Mouse (Mus musculus): Measurements from ENCODE around the gene Ccdc149. TPM values are rescaled to one million over a fixed set of nuclear protein-coding genes. Genes with fewer than 3 reads are reported as not detected.

The Ccdc149 gene
- polyA plus RNA-seq, 1 experiment = 41.8 TPM

DNA sequence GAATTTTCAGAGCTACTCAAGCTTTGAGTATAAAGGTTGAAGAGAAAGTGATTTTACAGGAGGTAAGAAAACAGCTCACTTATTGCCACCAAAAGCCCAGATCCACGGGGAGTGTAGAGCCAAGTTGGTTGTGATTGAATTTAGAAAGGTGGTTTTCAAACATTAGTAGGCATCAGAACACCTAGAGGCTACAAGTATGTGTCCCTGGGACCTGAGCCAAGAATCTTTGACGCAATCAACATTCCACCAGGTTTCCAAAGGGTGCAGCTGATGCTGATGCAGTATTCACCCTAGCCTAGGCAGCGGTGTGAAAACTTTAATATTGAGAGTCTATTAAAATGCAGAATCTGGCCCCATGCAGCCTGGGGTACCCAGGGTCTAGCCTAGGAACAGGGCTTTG, 135.7 kb downstream of the Ccdc149 start:
- no peak for DNase-seq (ENCODE audit: extremely low spot score in 1 of 2, low spot score in 1 of 2)

DNA sequence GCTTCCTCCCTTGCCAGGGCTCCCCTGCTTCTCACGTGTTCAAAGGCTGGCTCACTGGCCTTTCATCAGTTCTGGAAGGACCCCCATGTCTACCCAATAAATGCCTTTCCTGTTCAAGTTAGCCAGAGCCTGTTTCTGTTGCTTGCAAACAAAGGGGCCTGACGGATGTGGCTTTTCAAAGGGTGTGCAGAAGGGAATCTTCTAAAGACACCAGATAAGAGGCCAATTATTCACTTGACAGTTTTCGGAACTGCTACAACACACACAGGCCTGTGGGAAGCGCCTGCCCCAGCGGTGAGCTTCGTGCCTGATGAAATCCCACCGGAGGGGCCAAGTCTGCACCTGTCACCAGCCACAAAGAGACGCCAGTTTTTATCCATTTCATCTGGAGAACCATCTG, 139.2 kb downstream of the Ccdc149 start:
- no peak for DNase-seq (ENCODE audit: extremely low spot score in 1 of 2, low spot score in 1 of 2)

Other genes starting within 250 kb of the Ccdc149 start
- gene Sod3, start 107.7 kb downstream of the Ccdc149 start, polyA plus RNA-seq (2012; rRNA removed) = 12.1 and 13.4 TPM in 2 replicates
- gene Lgi2, start 94.9 kb upstream of the Ccdc149 start, polyA plus RNA-seq (2012; rRNA removed) = 21.3 and 22.5 TPM in 2 replicates
- 11.8 and 12.9 TPM in 2 replicates for gene Sepsecs, start 198.2 kb upstream of the Ccdc149 start, polyA plus RNA-seq (2012; rRNA removed)

Measured in frontal cortex, adult 2 months (tissue).